Mouse (Mus musculus): ENCODE results near the gene Tcirg1. TPM values are rescaled to one million over a fixed set of nuclear protein-coding genes. Genes with fewer than 3 reads are reported as not detected.

The Tcirg1 gene
- total RNA-seq, 1 experiment from 2014 or later: 48.8 TPM

- no peak for DNase-seq
Measured at GRCm38 (mm10) chr19:3927989-3928388, 21.1 kb upstream of the Tcirg1 start.

DNA sequence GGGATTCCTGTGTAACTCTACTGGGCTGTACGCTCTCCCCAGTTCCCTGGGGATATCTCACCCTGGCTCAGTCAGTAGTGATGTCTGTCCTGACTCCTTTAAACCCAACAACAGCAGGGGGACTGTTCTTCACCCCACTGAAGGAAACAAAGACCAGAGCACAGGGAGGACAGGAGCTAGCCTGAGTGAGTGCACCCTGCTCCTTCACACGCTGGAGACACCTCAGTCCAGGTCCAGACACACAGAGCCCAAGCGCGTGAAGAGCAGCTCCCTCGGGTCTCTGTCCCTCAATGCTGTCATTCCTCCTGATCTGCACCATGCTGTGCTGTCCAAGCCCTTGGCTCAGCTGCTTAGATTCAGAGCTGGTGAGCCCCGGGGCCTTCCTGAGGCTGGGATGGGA lies 19.8 kb upstream of the Tcirg1 start:
- no peak for DNase-seq

DNA sequence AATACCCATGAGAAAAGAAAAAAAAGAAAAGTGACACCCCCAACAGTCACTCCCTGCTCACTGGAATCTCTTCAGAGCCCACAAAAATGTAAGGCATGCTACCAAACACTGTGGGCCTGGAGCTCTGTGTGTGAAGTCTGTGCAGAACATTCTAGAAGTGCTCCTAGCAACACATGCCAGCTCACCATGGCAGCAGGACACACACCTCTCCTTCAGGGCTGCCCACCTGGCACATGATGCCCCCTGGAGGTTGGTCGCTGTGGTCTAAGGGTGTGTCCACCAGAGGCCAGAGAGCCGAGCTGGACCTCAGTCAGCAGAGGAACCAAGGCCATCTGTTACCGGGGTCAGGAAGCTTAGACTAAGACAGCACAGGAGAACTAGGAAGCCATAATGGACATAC lies 19.3 kb upstream of the Tcirg1 start:
- DNase-seq: no peak

DNA sequence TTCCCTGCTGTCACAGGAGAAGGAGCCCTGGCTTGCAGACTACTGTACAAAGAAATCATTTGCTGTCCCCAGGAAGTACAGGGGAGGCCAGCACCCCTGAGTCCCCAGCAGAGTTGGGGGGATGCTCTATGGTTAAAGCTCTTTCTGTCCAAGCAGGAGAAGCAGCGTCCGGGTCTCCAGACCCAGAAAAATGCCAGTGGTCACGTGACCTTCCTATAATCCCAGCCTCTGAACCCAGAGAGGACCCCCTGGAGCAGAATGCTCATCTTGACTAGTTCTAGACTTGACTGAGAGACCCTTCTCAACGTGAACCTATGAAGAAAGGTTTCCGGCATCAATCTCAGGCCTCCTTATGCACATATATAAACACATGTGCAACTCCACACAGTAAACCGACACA lies 18.9 kb upstream of the Tcirg1 start:
- no peak for DNase-seq

GRCm38 (mm10) chr19:3924868-3925267 lies 17.9 kb upstream of the Tcirg1 start:
- DNase-seq: no peak

- DNase-seq: peak; percentile 74
Measured at GRCm38 (mm10) chr19:3924190-3924589, 17.3 kb upstream of the Tcirg1 start.

- peak; percentile 64 for DNase-seq
Measured at GRCm38 (mm10) chr19:3923586-3923985, 16.7 kb upstream of the Tcirg1 start.

DNA sequence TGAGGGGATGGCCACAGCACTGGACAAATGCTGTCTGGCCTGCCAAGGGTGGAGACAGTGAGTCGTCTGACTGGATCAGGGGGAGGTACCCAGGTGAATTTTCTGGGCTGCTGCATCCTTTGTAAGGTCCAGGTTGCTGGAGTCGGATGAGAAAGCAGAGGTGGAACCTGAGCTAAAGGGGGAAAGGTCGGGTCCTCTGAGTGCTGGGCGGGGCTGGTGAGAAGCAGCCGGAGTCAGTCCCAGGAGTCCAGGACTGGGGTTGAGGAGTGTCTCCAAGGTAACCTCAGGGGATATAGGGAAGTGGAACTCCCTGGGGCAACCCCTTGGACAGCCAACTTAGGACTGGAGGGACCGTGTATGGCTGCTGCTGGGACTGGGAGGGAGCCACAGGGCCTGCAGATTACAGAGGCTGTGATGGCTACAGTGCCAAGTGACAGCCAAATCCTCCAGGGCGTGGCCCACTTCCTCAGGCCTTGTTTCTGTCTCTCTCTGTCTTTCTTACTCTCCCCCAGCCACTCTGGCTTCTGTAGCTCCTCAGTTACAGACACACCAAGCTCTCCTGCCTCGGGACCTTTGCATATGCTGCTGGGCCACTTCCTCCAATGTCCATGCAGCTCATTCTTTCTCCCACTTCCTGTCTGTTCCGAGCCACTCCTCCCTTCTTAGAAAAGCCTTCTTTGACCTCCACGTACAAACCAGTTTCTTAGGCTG lies 15.9 kb upstream of the Tcirg1 start:
- no peak for DNase-seq

GRCm38 (mm10) chr19:3919928-3920327 lies 13.0 kb upstream of the Tcirg1 start:
- DNase-seq: no peak

- peak; percentile 74 for DNase-seq
Measured at GRCm38 (mm10) chr19:3916727-3917126, 9.8 kb upstream of the Tcirg1 start.

DNA sequence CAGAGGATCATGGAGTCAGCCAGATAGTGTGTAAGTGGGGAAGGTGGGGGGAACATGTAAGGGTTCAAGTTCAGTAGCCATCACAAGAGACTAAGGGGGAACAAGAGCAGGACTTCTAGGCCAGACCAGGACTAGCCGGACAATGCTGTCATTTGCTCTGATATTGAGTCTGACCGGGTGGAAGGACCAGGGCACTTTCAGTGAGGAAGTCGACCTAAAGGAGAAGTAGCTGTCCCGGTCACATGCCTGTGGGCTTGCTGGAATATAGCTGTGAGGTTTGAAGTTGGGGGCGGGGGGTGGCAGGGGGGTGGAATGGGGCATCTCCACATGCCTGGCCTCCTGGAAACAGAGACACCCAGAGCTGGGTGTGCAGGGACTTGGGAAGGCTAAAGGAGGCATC lies 7.6 kb upstream of the Tcirg1 start:
- no peak for DNase-seq

DNA sequence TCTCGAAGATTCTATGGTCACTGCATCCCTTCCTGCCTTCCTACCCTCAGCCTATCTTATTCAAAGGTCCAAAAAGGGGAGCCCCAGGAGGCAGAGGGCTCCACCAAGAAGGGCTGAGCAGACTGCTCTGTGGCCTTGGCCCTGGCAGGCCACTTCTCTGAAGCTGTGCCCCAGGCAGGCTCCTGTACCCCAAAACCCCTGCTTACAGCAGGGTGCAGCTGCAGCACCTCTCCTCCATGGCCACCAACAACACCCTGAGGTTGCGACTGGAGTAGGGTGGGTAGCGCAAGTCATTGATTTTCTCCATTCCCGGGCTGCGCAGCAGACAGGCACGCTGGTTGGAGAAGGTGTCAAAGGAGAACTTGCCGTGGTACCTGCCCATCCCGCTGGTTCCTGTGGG lies 6.8 kb upstream of the Tcirg1 start:
- DNase-seq: no peak

DNA sequence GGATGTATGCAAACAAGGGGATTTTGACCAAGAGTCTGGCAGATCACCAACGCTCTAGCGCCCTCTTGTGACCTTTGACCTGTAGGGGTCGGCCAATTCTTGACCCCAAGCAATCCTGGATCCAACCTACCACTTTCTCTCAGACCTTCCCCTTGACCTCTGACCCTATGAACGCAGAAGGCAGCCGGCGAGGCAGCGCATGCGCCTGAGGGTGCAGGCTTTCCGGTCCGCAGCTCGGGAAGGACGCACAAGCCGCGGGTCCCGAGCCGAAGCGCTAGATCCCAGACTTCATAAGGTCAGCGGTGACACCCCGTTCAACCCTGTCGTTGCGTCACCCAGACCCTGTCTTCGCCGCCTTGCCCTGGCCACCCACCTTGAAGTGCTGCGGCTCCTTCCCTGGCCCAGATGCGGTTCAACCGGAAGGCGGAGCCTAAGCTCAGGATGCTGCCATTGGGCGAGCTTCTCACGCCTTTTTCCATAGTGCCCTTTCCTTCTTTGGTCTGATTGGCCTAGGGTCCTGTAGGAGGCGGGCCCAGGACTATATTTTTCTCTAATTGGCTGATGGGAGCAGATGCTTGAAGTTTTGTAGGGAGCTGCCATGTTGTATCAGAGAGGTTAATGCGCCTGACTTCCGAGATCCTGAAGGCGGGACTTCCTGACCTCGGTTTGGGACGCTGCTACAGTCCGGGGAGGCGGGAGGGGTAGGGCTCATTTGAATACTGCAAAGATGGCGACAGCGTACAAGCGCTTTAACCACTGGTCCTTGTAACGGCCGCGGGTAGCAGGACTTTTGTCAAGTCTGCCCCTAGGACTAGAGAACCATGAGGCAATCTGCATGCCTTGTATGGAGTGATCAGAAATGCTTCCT lies 5.6 kb upstream of the Tcirg1 start, which contains the start of gene Ndufs8:
Gene Ndufs8, minus strand, starts transcription at position 438 of the 868 bp plus-strand sequence.
- peak; percentile 93 for DNase-seq

- DNase-seq: no peak
Measured at GRCm38 (mm10) chr19:3910206-3910605, 3.3 kb upstream of the Tcirg1 start.

DNA sequence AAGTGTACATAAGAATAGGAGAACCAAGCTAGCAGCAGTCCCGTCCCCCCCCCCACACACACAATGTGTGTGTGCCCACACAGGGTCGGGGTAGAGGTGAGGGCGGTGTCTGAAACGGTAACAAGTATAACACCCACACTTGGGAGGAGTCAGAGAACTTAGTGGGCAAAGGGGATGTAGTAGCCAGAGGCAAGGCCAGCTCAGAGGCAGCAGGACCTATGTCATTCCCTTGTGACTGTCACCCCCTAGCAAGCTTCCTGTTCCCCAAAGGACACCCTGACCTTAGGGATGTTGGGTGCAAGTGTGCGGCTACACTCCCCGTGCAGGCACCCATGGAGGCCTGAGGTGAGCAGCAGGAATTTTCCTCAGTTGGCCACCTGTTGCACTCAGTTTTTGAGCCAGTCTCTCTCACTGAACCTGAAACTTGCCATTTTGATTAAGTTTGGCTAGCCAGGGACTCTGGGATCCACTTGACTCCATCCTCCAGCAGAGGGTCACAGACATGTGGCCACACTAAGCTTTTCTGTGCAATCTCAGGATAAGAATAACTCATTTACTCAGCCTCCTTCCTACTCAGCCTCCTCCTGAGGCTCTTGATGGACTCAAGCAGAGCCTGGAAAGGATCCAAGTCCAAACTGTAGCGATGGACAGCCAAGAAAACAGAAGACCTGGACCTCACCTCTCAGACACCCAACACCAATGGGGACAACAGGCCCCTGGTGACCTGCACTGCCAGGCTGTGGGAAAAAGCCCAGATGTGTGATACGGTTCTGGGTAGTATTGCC lies 1.1 kb upstream of the Tcirg1 start:
- DNase-seq: no peak

GRCm38 (mm10) chr19:3906326-3906725 lies 607 bp downstream of the Tcirg1 start:
- no peak for DNase-seq

DNA sequence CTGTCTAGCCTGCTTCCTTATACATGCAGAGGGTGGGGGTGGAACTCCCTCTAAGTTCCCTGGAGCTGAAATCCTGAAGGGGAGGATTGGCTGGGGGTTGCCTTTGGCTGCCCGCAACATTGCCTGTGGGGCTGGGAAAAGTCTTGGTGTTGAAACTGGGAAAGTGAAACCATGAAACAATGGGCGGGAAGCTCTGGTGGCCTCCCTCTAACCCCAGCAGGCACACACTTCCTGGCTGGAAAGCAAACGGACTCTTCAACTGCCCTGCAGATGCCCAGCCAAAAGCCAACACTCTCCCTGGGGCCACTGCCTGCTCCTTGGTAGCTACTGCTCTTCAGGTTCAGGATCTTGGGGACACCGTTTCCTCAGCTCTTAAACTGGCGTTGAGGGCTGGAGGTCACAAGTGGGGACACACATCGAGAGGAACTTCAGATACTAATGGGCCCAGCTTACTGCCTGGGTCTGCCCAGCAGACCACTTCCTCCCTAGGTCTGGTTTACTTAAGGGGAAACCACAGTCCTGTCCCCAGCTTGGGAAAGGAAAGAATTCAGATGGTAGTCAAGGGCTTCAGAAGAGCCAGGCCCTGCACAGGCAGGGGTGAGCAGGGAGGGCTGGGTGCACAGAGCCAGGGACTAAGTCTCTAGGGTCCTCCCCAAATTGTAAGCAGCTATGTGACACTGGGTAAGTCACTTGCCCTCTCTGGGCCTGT lies 1.5 kb downstream of the Tcirg1 start:
- DNase-seq: peak; percentile 77

DNA sequence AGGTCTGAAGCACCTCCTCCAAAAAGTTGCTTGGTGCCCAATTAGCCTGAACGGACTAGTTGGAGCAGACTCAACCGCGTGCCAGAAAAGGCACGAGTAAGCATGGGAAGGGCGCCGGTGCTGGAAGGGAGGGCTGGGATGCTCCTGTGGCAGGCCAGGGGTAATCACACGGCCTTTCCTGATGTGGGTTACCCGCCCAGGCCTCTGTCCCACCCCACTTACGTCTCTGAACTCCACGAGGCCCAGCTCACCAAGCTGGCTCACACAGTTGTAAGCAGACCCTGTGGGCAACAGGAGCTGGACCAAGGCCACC lies 2.6 kb downstream of the Tcirg1 start:
- DNase-seq: no peak

DNA sequence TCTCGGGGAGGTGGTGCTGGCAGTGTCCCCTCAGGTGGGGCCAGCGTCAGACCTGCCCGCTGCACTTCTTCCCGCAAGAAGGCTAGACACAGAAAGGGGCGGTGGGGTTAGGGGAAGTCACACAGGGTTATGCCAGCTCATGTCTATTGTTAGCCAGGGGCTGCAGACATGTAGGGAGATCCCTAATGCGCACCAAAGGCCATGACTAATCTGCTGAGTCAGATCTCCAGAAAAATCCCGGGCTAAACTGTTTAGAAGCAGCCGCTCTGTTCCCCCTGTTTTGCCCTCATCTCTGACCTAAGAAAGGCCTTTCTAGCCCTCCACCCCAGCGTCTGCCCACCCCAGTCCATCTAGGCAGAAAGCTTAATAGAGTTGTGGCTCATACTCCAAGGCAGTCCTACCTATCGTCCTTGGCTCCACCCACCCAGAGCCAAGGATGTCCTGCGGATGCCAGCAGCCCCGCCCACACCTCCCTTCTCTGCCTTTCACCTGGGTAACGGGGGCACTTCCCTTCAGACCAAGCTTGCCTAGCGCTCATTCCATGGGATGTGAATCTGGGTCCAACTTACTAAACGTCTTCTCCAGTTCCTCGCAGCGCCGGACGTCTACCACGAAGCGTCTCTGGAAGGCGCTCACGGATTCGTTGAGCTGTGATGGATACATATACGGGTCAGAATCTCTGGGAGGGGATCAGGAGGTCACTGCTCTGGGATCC lies 3.1 kb downstream of the Tcirg1 start:
- DNase-seq: no peak

DNA sequence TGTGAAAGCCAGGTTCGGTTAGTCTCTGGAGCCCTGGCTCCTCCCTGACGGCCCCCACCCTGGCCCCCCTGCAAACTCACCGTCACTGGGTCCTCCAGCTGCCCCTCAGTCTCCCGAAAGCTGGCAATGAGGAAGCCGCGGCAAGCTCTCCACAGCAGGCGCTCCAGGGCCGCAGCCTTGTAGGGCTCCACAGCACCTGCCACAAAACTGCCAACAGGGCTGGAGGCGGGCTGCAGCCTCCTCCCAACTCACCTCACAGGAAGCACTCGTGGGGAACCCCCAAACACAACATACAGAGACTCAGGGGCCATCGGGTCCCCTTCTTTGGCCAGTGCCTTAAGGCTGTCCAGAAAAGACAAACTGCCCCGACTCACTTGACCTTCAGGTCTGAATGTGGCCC lies 4.0 kb downstream of the Tcirg1 start:
- DNase-seq: no peak

DNA sequence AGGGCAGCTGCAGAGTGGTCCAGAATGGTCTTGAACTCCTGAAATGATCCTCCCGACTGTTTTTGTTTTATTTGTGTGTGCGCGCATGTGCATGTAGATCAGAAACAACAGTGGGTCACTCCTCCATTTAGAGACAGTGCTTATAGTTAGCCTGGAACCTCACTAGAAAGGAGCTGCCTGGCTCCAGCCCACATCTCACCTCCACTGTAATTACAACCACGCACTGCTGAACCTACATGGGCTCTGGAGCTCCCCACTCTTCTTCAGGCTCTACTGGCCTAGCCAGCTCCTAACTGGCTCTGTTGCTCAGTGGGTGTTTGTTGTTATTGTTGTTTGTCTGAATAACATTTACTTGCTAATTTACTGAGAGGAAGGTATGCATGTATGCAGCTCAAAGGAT lies 7.3 kb downstream of the Tcirg1 start:
- no peak for DNase-seq

DNA sequence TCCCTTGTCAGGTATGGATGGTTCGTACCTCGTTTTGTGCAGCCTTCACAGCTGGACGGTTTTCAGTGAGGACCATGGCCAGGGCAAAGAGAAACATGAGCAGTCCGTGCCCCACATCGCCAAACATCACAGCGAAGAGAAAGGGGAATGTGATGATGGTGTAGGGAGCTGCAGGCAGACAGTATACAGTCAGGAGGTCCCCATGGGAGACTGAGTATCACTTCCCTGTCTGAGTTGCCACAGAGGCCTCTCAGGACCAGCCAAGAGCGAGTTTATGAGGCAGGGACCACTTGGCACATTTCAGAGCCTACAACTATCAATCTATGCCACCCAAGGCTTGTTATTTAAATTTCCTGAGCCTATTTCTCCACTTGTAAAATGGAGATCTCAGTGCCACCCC lies 8.0 kb downstream of the Tcirg1 start:
- DNase-seq: no peak

Data from adrenal gland, postnatal 14 days (tissue).